Comparison of ENCODE assay signal across 27 mouse cellular contexts in the genomic region with DNA sequence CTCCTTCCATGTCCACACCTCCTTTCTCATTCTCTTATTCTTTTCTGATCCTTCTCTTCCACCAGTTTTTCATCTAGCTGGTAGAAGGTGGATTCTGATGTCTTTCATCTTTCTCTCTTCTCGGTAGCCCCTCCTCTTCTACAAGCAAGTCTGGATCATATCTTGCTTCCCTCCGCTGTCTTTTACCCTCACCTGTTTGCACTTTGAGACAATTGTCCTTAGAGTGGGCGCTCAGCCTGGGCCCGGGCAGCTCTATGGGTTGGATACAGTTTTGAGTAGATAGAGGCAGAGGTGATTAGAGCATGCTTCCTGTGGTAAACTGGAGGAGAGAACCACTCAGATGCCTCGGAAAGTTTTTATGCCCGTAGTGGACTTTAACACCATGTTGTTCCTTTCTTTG. TPM values are rescaled to one million over a fixed set of nuclear protein-coding genes. Genes with fewer than 3 reads are reported as not detected.
"Had no signal": no experiment of that assay in that cellular context is flagged by ENCODE, and none has a peak within 500 bp of the region (broad histone marks: within the 10 kb centered on the region; RNA-seq: fewer than 3 reads in every experiment).

No protein-coding gene starts in this region.

- H3K9me3 ChIP-seq: heart, embryonic 12.5 days; heart, embryonic 13.5 days; heart, embryonic 15.5 days; hindbrain, embryonic 10.5 days; hindbrain, embryonic 12.5 days; hindbrain, embryonic 13.5 days; hindbrain, embryonic 15.5 days; intestine, embryonic 15.5 days; kidney, embryonic 15.5 days had no signal

- H3K4me3 ChIP-seq: heart, embryonic 12.5 days; heart, embryonic 13.5 days; heart, embryonic 15.5 days; hindbrain, embryonic 10.5 days; hindbrain, embryonic 12.5 days; hindbrain, embryonic 13.5 days; hindbrain, embryonic 15.5 days; intestine, embryonic 15.5 days; kidney, embryonic 15.5 days; layer of hippocampus, adult 2 months; left cerebral cortex, adult 2 months had no signal

- H3K27me3 ChIP-seq: heart, embryonic 12.5 days; heart, embryonic 13.5 days; heart, embryonic 15.5 days; hindbrain, embryonic 12.5 days; hindbrain, embryonic 13.5 days; hindbrain, embryonic 15.5 days; intestine, embryonic 15.5 days; kidney, embryonic 15.5 days had no signal

- ATAC-seq: hindbrain, embryonic 16.5 days; hindbrain, postnatal 0 days; inflammation-experienced regulatory T-cells, adult 6 months; intestine, embryonic 15.5 days; intestine, embryonic 16.5 days; intestine, postnatal 0 days had no signal

- H3K27ac ChIP-seq: heart, embryonic 13.5 days; heart, embryonic 15.5 days; hindbrain, embryonic 10.5 days; hindbrain, embryonic 12.5 days; hindbrain, embryonic 13.5 days; hindbrain, embryonic 14.5 days; hindbrain, embryonic 15.5 days; hindbrain, postnatal 0 days; intestine, embryonic 15.5 days; kidney, embryonic 15.5 days; kidney, postnatal 0 days; layer of hippocampus, adult 2 months; left cerebral cortex, adult 2 months had no signal

- H3K4me2 ChIP-seq: heart, embryonic 12.5 days; heart, embryonic 13.5 days; heart, embryonic 15.5 days; hindbrain, embryonic 12.5 days; hindbrain, embryonic 13.5 days; hindbrain, embryonic 14.5 days; hindbrain, embryonic 15.5 days; intestine, embryonic 15.5 days; kidney, embryonic 15.5 days had no signal

- H3K9ac ChIP-seq: heart, embryonic 12.5 days; heart, embryonic 13.5 days; heart, embryonic 15.5 days; hindbrain, embryonic 12.5 days; hindbrain, embryonic 13.5 days; hindbrain, embryonic 14.5 days; hindbrain, embryonic 15.5 days; intestine, embryonic 15.5 days; kidney, embryonic 15.5 days had no signal

- H3K4me1 ChIP-seq: heart, embryonic 12.5 days; heart, embryonic 13.5 days; heart, embryonic 15.5 days; hindbrain, embryonic 10.5 days; hindbrain, embryonic 12.5 days; hindbrain, embryonic 13.5 days; hindbrain, embryonic 15.5 days; intestine, embryonic 15.5 days; kidney, embryonic 15.5 days had no signal

- H3K36me3 ChIP-seq: heart, embryonic 15.5 days; intestine, embryonic 15.5 days; kidney, embryonic 15.5 days had no signal

- DNase-seq: heart, postnatal 10 days; heart, postnatal 14 days; heart, postnatal 36 days; kidney, adult 18-20 months; kidney, postnatal 10 days; kidney, postnatal 14 days; kidney, postnatal 4 days; layer of hippocampus, adult 9-11 months; layer of hippocampus, postnatal 36 days had no signal

RNA-seq across cellular contexts. Expression of a gene that starts 33.5 kb away (rescaled TPM):
- polyA plus RNA-seq: heart, embryonic 12.5 days; inflammation-experienced regulatory T-cells, adult 6 months had no signal
